Mouse (Mus musculus): Measurements from ENCODE around the gene Col6a1. TPM values are rescaled to one million over a fixed set of nuclear protein-coding genes. Genes with fewer than 3 reads are reported as not detected.

The Col6a1 gene
- polyA plus RNA-seq, 1 experiment: 13.0 TPM

DNA sequence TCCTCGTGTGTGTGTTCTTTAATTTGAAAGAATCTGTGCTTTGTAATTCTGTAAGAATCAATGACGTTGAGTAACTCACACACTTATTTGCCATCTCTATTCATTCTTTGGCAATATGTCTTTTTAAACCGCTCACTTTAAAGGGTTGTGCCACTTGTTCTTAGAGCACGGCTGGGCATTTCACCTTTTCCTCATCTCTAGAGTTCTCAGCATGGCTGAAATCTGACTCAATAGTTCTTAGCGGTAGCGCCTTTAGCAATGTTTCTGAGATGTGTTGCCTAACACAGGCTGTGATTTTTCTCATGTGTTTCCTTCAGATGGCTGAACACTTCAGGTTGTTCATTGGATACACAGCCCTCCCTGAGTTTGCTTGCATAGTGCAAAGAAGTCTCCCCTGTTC lies 51.4 kb downstream of the Col6a1 start:
- H3K4me3 ChIP-seq (replicated peaks; ENCODE audit: insufficient read depth, low read depth, low read length): no peak overlapping the region
- WGBS: 82% methylated on average over 6 of the region's 6 CpGs
- TF ChIP-seq POLR2A (IDR thresholded peaks at IDR 0.05; ENCODE audit: borderline replicate concordance, insufficient read depth, low read length): no peak
- no peak overlapping the region for H3K27ac ChIP-seq (ENCODE audit: insufficient read depth, low read length)
- H3K4me1 ChIP-seq (ENCODE audit: control insufficient read depth, insufficient read depth, low read length): no peaks in the 10 kb centered on the region
- no peaks in the 10 kb centered on the region for H3K27me3 ChIP-seq (ENCODE audit: control insufficient read depth, insufficient read depth, low read length)
- no peak for DNase-seq

DNA sequence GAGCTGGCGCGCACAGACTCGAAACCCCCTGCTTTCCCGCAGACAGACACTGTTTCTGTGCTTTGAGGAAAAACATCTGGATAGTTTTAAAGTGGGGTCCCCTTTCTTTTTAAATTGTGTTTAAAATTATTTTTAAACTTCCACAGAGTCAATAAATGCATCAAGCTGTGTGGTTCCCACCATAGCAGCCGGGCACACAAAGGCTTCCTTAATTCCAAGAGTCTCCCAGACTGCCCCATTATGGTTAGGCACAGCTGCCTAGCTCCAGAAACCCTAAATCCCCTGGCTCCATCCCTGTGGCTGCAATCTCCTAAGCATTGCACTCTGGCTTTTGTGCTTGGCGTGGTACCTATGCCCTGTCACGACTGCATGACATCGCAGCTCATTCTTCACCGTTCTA lies 54.0 kb downstream of the Col6a1 start:
- no peak for DNase-seq
- H3K4me1 ChIP-seq (ENCODE audit: control insufficient read depth, insufficient read depth, low read length): no peaks in the 10 kb centered on the region
- TF ChIP-seq POLR2A (IDR thresholded peaks at IDR 0.05; ENCODE audit: borderline replicate concordance, insufficient read depth, low read length) (no peak), CTCF (IDR thresholded peaks at IDR 0.05; ENCODE audit: borderline replicate concordance, insufficient read depth, low read depth, low read length) (no peak)
- no peaks in the 10 kb centered on the region for H3K27me3 ChIP-seq (ENCODE audit: control insufficient read depth, insufficient read depth, low read length)
- no peak overlapping the region for H3K27ac ChIP-seq (ENCODE audit: insufficient read depth, low read length)
- no peak overlapping the region for H3K4me3 ChIP-seq (replicated peaks; ENCODE audit: insufficient read depth, low read depth, low read length)
- WGBS: 92% methylated on average over 9 of the region's 9 CpGs

DNA sequence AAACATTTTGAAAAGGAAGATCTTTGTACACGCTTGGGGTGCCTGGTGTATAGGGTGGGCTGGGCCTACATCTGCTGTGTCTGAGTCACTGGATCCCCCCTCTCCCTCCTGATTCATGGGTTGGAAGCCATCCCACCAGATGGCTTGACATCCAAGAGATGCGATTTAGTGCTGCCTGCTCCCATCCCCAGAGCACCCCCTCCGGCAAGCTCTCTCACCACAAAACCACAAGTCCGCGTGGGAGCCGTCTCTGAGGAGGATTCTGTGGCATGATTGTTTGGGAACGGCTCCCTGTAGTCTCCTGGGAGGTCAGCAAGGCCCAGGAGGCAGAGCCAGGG lies 57.1 kb downstream of the Col6a1 start:
- 15% methylated on average over 7 of the region's 7 CpGs for WGBS
- Histone ChIP-seq H3K27ac (ENCODE audit: insufficient read depth, low read length) (no peak overlapping the region), H3K4me1 (ENCODE audit: control insufficient read depth, insufficient read depth, low read length) (no peaks in the 10 kb centered on the region), H3K4me3 (replicated peaks; ENCODE audit: insufficient read depth, low read depth, low read length) (no peak overlapping the region), H3K27me3 (ENCODE audit: control insufficient read depth, insufficient read depth, low read length) (no peaks in the 10 kb centered on the region)
- DNase-seq: no peak
- TF ChIP-seq POLR2A (IDR thresholded peaks at IDR 0.05; ENCODE audit: borderline replicate concordance, insufficient read depth, low read length) (no peak), CTCF (IDR thresholded peaks at IDR 0.05; ENCODE audit: borderline replicate concordance, insufficient read depth, low read depth, low read length) (no peak)

- Histone ChIP-seq H3K4me1 (ENCODE audit: control insufficient read depth, insufficient read depth, low read length) (no peaks in the 10 kb centered on the region), H3K27ac (ENCODE audit: insufficient read depth, low read length) (no peak overlapping the region), H3K4me3 (replicated peaks; ENCODE audit: insufficient read depth, low read depth, low read length) (no peak overlapping the region), H3K27me3 (ENCODE audit: control insufficient read depth, insufficient read depth, low read length) (no peaks in the 10 kb centered on the region)
- WGBS: 72% methylated on average over 4 of the region's 4 CpGs
- TF ChIP-seq POLR2A (IDR thresholded peaks at IDR 0.05; ENCODE audit: borderline replicate concordance, insufficient read depth, low read length) (no peak), CTCF (IDR thresholded peaks at IDR 0.05; ENCODE audit: borderline replicate concordance, insufficient read depth, low read depth, low read length) (no peak)
- DNase-seq: no peak
Measured at GRCm38 (mm10) chr10:76668261-76668946, 57.6 kb downstream of the Col6a1 start.

- WGBS: 67% methylated on average over 1 of the region's 1 CpGs
- H3K4me1 ChIP-seq (ENCODE audit: control insufficient read depth, insufficient read depth, low read length): no peaks in the 10 kb centered on the region
- H3K27ac ChIP-seq (ENCODE audit: insufficient read depth, low read length): no peak overlapping the region
- DNase-seq: no peak
- no peaks in the 10 kb centered on the region for H3K27me3 ChIP-seq (ENCODE audit: control insufficient read depth, insufficient read depth, low read length)
- no peak overlapping the region for H3K4me3 ChIP-seq (replicated peaks; ENCODE audit: insufficient read depth, low read depth, low read length)
- TF ChIP-seq POLR2A (IDR thresholded peaks at IDR 0.05; ENCODE audit: borderline replicate concordance, insufficient read depth, low read length) (no peak), CTCF (IDR thresholded peaks at IDR 0.05; ENCODE audit: borderline replicate concordance, insufficient read depth, low read depth, low read length) (no peak)
Measured at GRCm38 (mm10) chr10:76667197-76667805, 58.7 kb downstream of the Col6a1 start.

GRCm38 (mm10) chr10:76665551-76665950 lies 60.4 kb downstream of the Col6a1 start:
- DNase-seq: no peak
- no peak overlapping the region for H3K27ac ChIP-seq (ENCODE audit: insufficient read depth, low read length)
- H3K4me1 ChIP-seq (ENCODE audit: control insufficient read depth, insufficient read depth, low read length): no peaks in the 10 kb centered on the region
- 90% methylated on average over 11 of the region's 11 CpGs for WGBS
- TF ChIP-seq POLR2A (IDR thresholded peaks at IDR 0.05; ENCODE audit: borderline replicate concordance, insufficient read depth, low read length) (no peak), CTCF (IDR thresholded peaks at IDR 0.05; ENCODE audit: borderline replicate concordance, insufficient read depth, low read depth, low read length) (no peak)
- no peaks in the 10 kb centered on the region for H3K27me3 ChIP-seq (ENCODE audit: control insufficient read depth, insufficient read depth, low read length)
- no peak overlapping the region for H3K4me3 ChIP-seq (replicated peaks; ENCODE audit: insufficient read depth, low read depth, low read length)

GRCm38 (mm10) chr10:76664156-76665115 lies 61.5 kb downstream of the Col6a1 start:
- WGBS: 57% methylated on average over 20 of the region's 20 CpGs
- peak; percentile 40 to 55 for DNase-seq
- Histone ChIP-seq H3K4me3 (replicated peaks; ENCODE audit: insufficient read depth, low read depth, low read length) (no peak overlapping the region), H3K27ac (ENCODE audit: insufficient read depth, low read length) (no peak overlapping the region), H3K4me1 (ENCODE audit: control insufficient read depth, insufficient read depth, low read length) (no peaks in the 10 kb centered on the region), H3K27me3 (ENCODE audit: control insufficient read depth, insufficient read depth, low read length) (no peaks in the 10 kb centered on the region)
- TF ChIP-seq CTCF (IDR thresholded peaks at IDR 0.05; ENCODE audit: borderline replicate concordance, insufficient read depth, low read depth, low read length) (no peak), POLR2A (IDR thresholded peaks at IDR 0.05; ENCODE audit: borderline replicate concordance, insufficient read depth, low read length) (no peak)

Other genes starting within 250 kb of the Col6a1 start
- gene Lss, start 194.6 kb downstream of the Col6a1 start, polyA plus RNA-seq (2012; rRNA removed): 30.5 and 32.2 TPM in 2 replicates
- 0.44 and 0.64 TPM in 2 replicates for gene Spatc1l, start 163.9 kb downstream of the Col6a1 start, polyA plus RNA-seq (2012; rRNA removed)
- not detected in 2 replicates for gene Ftcd, start 150.5 kb downstream of the Col6a1 start, polyA plus RNA-seq (2012; rRNA removed)
- gene Col6a2, start 102.5 kb downstream of the Col6a1 start, polyA plus RNA-seq (2012; rRNA removed): 2.9 and 4.0 TPM in 2 replicates
- 72.3 and 79.5 TPM in 2 replicates for gene Pcbp3, start 235.7 kb upstream of the Col6a1 start, polyA plus RNA-seq (2012; rRNA removed)